Mouse (Mus musculus): ENCODE data around the gene Hoxb13. TPM values are rescaled to one million over a fixed set of nuclear protein-coding genes. Genes with fewer than 3 reads are reported as not detected.

Hoxb13 gene
- total RNA-seq, 2 experiments from 2014 or later: 0.12 TPM; not detected in 1

Other genes with a start within 250 kb of the Hoxb13 start
- 1 to 10 TPM; 4.3 to 6.4 TPM for gene Igf2bp1, start 188.4 kb upstream of the Hoxb13 start, total RNA-seq (2021)
- gene Gip, start 169.8 kb upstream of the Hoxb13 start, total RNA-seq (2021): not detected
- 10 to 100 TPM; 68.5 to 72.3 TPM for gene Snf8, start 159.4 kb upstream of the Hoxb13 start, total RNA-seq (2021)
- 10 to 100 TPM; 41.7 to 44.6 TPM for gene Ube2z, start 128.9 kb upstream of the Hoxb13 start, total RNA-seq (2021)
- 100 to 1,000 TPM; 267 to 394 TPM for gene Atp5g1, start 118.6 kb upstream of the Hoxb13 start, total RNA-seq (2021)
- not detected for gene Calcoco2, start 82.4 kb upstream of the Hoxb13 start, total RNA-seq (2021)
- gene Ttll6, start 60.5 kb upstream of the Hoxb13 start, total RNA-seq (2021): not detected
- 10 to 100 TPM; 55.7 to 73.6 TPM for gene Hoxb9, start 77.1 kb downstream of the Hoxb13 start, total RNA-seq (2021)
- 10 to 100 TPM; 38.5 to 44.0 TPM for gene Hoxb8, start 87.6 kb downstream of the Hoxb13 start, total RNA-seq (2021)
- gene Hoxb7, start 92.3 kb downstream of the Hoxb13 start, total RNA-seq (2021): 10 to 100 TPM; 27.3 to 27.7 TPM
- gene Hoxb6, start 98.2 kb downstream of the Hoxb13 start, total RNA-seq (2021): 10 to 100 TPM; 23.6 to 29.8 TPM
- gene Hoxb5, start 109.0 kb downstream of the Hoxb13 start, total RNA-seq (2021): 10 to 100 TPM; 12.1 to 17.1 TPM
- gene Hoxb4, start 124.0 kb downstream of the Hoxb13 start, total RNA-seq (2021): 10 to 100 TPM in 1 of 2 experiments, 1 to 10 TPM in 1; 8.4 to 15.9 TPM
- 10 to 100 TPM; 13.7 to 24.8 TPM for gene Hoxb3, start 129.0 kb downstream of the Hoxb13 start, total RNA-seq (2021)
- gene Hoxb2, start 156.2 kb downstream of the Hoxb13 start, total RNA-seq (2021): 10 to 100 TPM; 16.3 to 16.7 TPM
- gene Hoxb1, start 171.4 kb downstream of the Hoxb13 start, total RNA-seq (2021): not detected

Data from adrenal gland, postnatal 10 days (tissue).